Mouse (Mus musculus) CD4-positive naive resting alpha-beta T cell, adult 57 days (primary cell): ENCODE measurements around the gene 1500015O10Rik. TPM values are rescaled to one million over a fixed set of nuclear protein-coding genes. Genes with fewer than 3 reads are reported as not detected.

Source experiments
- total RNA-seq: library from RNA; stranded (reverse); gene quantifications from one replicate; pipeline ENCODE4 v1.2.4, GENCODE M21; 2023

Gene 1500015O10Rik
- not detected for total RNA-seq

GRCm38 (mm10) chr1:43730491-43730924 lies at the start of gene 1500015O10Rik:
1500015O10Rik (plus strand) TSS chr1:43730602.

Other genes starting within 250 kb of the 1500015O10Rik start
- gene Uxs1, start 97.2 kb downstream of the 1500015O10Rik start, total RNA-seq, result 18.5 TPM
- gene Tpp2, start 203.0 kb downstream of the 1500015O10Rik start, total RNA-seq, result 131 TPM